Mouse (Mus musculus) left cerebral cortex, postnatal 25 days (tissue): ENCODE results near the gene Plekhg3. TPM values are rescaled to one million over a fixed set of nuclear protein-coding genes. Genes with fewer than 3 reads are reported as not detected.

Experiments used
- DNase-seq, 2 experiments: peaks; one replicate each; pipeline ENCODE4 v3.0.0; 2022; ENCODE audit warnings: low spot score in 2 of 2, mixed read lengths in 1 of 2
- intact Hi-C: fragments of 180-260 bp; cut with DNase I; formaldehyde crosslinking; loops from one replicate; pipeline ENCODE4 v1.15.1; 2025
- total RNA-seq, 2 experiments: library from RNA; stranded (reverse); gene quantifications; 2 replicates each; pipeline ENCODE4 v1.2.3; 2021

The Plekhg3 gene
- total RNA-seq: 10 to 100 TPM; 11.4 to 11.9 TPM

DNA sequence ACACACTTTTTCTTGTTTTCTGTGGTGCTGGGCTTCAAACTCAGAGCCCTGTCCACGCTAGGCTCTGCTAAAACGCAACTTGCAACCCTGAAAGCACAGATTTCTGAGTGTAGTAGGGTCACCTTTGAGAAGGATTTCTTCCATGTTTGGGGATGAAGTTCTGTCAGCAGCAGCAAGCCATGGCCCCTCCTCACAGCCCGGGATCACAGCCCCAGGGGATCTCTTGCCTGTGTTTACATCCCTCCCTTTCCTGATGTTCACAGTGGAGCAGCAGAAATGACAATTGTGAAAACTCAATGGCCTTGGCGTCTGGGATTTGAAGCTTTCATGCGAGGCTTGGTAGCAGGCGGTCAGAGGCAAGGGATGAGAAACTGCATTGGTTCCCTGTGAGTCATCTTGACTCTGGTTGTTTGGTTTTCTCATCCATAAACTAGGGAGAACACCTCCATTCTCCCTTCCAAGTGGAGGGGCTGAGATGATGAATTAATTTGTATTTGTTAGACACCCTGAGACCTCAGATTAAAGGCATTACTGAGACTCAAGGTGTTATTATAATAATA lies at the start of gene Plekhg3:
Plekhg3 (plus strand) TSS at position 312 of the 560 bp plus-strand sequence.
- intact Hi-C loops: no loop called here
- no peak for DNase-seq

DNA sequence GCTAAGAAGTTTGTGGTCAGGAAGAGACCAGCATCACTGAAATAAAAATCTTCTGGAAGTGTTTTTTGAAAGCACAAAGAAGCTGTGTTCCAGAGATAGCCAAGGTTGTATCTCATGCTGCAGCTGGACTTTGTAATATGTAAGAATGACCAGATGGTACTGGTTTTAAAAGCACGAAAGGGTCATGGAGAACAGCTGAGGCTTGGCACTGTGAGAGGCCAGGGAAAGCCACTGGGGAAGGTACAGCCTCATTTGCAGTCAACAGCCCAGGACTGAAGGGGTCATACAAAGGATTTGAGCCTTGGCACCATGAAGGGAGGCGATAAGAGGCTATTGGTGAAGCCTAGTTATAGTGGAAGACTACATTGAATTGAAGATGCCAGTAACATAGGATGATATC lies 48.2 kb upstream of the Plekhg3 start:
- intact Hi-C loops: no loop called here
- no peak for DNase-seq

DNA sequence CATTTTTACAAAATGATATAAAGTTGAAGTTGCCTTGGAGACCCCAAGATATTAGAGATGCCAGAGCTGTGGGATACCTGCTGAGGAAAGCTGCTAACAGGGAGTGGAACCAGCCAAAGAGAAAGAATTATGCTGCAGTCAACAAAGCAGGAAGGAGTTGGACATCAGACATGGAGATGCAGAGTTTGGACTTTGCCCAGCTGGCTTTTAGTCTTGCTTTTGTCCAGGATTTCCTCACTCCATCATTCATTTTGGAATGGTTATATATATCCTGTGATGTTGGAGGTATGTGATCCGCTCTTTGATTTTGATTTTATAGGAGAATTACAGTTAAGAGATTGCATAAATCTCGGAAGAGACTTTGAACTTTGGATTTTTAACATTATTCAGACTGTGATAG lies 47.7 kb upstream of the Plekhg3 start:
- no peak for DNase-seq
- intact Hi-C loops: no loop called here

DNA sequence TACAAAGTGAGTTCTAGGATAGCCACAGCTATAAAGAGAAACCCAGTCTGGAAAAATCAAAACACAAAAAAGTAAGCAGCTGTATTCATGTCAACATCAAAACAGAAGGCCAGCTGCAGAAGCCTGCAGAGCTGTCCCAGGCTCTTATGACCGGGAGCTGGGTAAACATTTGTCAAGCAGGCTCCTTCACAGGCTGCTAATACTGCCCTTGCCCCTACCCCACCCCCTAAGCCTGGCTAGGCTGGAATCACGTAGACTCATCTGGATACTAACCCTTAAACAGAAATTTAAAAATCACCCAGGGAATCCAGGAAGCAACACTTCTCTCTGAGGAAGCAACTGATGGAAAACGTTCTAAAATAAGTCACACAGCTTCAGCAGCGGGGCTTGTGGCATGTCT lies 45.8 kb upstream of the Plekhg3 start:
- intact Hi-C loops: no loop called here
- no peak for DNase-seq

- intact Hi-C loops: no loop called here
- no peak for DNase-seq
These were observed 45.3 kb upstream of the Plekhg3 start for GRCm38 (mm10) chr12:76485381-76485780.

DNA sequence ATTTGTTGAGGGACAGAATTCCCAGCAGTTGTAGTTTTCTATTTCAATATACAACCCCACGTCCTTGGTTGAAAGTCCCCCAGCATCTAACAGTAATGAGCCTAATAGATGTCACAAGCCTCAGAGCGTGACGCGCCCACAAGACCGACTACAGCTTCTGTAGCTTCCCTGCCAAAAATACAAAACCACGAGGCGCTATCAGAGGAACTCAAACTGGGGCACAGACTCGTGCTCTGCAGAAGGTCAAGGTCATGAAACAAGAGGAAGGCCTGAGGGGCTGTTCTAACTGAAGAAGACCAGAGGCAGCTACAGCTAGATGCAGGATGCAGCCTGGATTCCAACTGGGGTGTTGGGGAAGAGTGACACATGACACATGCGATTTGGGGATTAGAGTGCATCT lies 43.7 kb upstream of the Plekhg3 start:
- intact Hi-C loops: no loop called here
- no peak for DNase-seq

- DNase-seq: no peak
- intact Hi-C loops: no loop called here
These were observed 39.9 kb upstream of the Plekhg3 start for GRCm38 (mm10) chr12:76490798-76491197.

DNA sequence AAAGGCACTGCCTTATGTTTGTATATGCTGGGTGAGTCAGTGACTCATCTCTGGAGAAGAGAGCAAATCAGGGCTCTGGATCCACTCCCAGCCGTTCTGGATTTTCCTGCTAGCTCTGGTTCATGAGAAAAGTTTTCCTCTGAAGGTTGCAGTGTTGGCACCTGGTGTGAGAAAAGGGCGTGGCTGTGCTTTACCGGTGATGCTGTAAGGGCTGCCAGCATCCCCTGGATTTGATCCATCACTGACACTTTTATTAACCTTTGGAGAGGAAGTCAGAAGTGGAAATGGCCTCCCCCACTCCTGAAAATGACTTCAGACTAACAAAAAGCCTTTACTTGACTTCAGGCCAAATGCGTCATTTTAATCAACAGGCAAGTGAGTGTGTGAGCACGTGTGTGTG lies 37.2 kb upstream of the Plekhg3 start:
- DNase-seq: peak in 1 of 2 experiments; percentile 80
- intact Hi-C loops: no loop called here

DNA sequence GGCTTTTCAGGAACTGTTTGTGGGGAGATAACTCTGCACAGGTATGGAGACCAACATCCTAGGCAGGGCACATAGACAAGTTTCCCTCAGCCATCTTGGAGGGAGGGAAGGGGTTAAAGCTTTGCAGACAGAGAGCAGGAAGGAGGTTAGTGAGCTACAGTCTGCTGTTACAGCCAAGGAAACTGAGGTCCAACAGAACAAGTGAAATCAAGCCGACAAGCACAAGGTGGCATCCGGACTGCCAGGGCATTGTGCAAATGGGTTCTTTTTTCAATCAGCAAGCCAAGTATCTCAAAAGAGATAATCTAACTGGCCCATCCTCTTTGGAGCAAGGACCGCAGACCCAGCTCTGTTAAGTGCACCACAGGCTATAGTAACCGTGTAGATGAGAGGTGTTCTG lies 35.3 kb upstream of the Plekhg3 start:
- no peak for DNase-seq
- intact Hi-C loops: no loop called here

DNA sequence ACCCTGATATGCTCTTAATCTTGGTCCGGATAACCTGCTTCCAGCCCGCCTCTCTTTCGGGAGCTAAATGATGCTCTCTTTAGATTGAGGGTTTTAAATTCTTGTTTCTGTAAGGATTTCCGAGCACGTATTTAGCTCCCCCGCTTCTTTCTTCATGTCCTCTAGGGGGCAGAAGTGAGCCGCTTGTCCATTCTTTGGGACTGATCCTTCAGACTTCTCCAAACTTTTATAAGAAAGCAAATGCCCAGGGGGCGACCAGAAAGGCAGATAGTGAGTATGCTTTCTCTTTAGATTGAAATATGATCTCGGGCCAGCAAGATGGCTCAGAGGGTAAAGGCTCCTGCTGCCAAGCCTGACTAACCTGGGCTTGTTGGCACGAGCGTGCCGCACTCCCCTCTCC lies 34.4 kb upstream of the Plekhg3 start:
- intact Hi-C loops: loop anchor here (1.0 kb wide), 1 partner anchor 100 kb away; no protein-coding TSS in a partner anchor
- DNase-seq: peak; percentile 31 to 60

DNA sequence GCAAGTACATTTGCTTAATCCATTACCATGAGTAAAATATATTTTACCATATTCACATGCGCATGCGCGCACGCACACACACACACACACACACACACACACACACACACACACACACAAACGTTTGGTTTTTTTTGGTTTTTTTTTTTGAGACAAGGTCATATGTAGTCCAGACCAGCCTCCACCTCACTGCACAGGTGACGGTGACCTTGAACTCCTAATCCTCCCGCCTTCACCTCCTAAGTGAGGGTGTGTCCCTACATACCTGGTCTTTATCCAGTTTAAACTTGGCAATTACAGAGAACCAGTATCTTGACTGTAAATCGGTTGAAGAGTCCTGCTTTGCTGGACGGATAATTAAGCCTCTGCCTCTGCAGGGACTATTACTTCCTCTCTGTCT lies 31.4 kb upstream of the Plekhg3 start:
- intact Hi-C loops: no loop called here
- DNase-seq: no peak

DNA sequence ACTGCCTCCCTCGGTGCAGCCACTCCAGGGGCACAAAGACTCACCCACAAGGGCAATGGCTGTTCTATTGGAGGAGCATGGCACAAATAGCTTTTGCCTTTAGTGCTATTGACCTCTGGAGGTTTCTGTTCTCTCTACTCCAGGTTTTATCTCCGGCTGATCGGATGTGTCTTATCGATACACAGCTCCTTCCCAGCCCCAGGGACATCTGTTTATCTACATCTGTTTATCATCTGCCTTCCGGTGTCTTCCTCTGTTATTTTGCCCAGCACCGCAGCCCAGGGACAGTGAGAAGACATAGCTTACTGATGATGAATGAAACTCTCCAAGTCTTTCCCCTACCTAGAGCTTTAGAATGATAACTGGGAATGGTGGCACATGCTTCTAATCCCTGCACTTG lies 30.6 kb upstream of the Plekhg3 start:
- intact Hi-C loops: no loop called here

DNA sequence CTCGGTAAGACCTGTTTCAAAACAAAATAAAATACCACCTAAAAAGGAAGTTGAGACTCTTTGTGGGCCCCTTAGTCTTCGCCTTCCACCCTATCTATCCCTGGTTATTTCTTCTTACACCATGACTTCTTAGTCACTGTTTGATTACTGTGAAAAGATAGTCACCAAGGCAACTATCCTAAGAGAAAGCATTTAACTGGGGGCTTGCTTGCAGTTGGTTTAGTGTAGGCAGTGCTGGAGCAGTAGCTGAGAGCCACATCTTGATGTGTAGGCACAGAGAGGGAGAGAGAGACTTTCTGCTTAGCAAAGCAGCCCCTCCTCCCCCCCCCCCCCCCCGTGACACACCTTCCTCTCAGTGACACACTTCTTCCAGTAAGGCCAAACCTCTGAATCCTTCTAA lies 29.8 kb upstream of the Plekhg3 start:
- peak in 1 of 2 experiments; percentile 63 for DNase-seq
- intact Hi-C loops: no loop called here

More for the DNA sequence above, 30.6 kb upstream of the Plekhg3 start:
- no peak for DNase-seq

GRCm38 (mm10) chr12:76502981-76503380 lies 27.7 kb upstream of the Plekhg3 start:
- intact Hi-C loops: no loop called here
- DNase-seq: no peak

DNA sequence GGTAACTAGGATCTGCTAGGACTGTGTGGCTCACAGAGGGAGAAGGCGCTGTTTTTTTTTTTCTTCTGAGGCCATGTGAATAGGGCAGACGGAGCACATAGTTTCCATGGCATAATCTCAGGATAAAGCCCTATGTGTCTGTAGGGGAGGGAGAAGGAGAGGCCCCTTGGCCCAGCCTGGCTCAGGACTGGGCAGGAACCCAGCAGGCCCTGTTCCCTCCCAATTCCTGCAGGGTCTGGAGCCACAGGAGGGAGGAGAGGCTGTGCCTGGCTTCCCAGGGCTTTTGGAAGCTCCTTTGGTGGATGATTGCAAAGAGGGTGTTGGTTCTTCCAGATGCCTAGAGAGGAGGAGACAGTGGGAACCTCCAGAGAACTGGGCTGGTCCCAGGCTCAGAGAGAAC lies 24.2 kb upstream of the Plekhg3 start:
- intact Hi-C loops: no loop called here
- no peak for DNase-seq

GRCm38 (mm10) chr12:76507791-76508190 lies 22.9 kb upstream of the Plekhg3 start:
- DNase-seq: peak in 1 of 2 experiments; percentile 17
- intact Hi-C loops: no loop called here

DNA sequence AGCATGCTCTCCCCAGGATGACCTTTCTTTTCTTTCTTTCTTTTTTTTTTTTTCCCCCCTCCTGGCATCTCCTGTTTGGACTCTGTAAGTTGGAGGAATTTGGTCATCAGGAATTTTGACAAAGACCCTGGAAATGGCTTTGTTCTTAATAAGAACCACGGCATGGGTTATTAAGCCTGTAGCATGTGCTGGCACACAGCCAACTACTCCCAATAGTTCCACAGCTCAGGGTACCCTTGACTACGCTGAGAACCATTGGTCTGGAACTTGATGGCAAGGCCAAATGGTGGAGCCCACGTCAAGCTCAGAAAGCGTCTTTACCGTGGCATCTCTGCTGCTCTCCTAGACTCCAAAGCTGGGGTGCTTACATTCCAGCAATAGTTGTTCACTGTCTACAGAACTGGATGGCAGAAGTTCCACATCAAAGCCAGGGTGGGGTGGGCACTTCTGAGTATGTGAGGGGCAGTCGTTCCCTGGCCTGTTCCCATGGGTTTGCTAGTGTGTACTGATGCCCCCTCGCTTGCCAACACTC lies 21.7 kb upstream of the Plekhg3 start:
- intact Hi-C loops: no loop called here
- DNase-seq: no peak

GRCm38 (mm10) chr12:76512731-76513130 lies 18.0 kb upstream of the Plekhg3 start:
- intact Hi-C loops: no loop called here
- DNase-seq: no peak

DNA sequence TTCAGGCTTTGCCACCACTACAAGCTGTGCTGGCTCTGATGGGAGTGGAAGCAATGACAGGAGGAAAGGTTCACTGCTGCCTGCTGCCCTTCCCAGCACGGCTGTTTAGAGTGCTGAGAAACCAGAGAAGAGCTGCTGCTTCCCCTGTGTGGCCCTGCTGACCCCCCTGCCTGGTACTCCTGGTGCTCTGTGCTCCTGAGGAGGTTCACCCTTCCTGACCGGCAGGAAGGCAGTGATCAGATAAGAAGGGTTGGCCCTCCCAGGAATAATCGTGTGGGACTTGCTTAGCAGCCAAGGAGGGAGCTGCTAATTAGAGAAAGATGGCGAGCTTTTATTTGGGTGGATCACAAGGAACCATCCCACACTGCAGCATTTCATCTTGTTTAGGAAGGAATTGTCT lies 15.8 kb upstream of the Plekhg3 start:
- DNase-seq: no peak
- intact Hi-C loops: no loop called here

DNA sequence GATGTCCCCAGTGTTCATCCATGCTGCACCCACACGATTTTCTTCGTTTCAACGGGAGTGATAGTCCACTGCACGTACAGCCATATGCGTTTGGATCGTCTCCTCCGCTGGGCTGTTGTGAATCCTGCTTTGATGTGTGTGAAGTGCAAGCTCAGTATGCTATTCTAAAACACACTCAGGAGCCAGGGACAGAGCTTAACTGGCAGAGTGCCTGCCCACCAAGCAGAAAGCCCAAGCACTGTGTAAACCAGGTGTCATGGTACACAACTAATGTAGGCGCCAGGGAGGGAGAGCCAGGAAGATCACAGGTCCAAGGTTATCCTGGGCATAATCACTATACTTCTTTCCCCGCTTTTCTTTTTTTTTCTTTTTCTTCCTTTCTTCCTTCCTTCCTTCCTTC lies 12.7 kb upstream of the Plekhg3 start:
- DNase-seq: no peak
- intact Hi-C loops: no loop called here

DNA sequence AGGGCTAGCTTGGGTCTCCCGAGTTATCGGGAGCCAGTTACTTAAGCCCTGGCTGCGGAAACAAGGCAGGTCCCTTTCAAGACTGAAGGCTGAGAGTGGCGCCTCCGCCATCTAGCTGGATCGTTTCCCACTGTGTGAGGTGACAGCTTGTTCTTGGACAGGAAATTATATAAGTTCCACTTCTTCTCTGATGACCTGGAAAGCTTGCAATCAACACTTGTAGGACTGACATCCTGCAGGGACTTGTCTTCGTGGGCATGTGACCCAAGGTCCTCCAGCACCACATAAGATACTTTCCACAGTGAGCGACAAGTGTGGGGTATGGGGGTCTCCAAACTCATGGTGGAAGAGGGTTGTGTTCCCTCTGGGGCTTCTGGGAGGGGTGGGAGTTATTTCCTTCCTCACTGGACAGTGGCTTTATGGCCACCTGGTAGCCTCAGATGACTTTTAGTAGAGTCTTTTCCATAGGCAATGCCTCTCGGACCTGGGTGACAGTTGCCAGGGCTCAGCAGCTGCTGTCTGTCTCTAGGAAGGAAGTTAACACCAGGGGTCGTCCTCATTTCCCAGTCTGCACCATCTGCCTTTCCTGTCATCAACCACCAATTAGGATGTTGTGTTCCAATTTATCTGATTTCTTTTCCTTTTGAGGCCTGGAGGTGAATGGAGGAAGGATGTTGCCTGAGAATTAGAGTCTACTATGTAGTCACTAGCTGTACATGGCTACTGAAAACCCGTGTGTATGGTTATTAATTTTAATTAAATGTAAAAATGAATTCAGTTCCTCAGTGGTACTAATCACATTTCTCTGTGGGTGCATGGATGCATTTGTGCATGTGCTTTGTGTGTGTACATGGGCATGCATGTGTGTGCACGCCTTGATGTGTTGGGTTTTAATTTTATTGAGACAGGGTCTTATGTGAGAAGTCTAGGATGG lies 11.5 kb upstream of the Plekhg3 start:
- intact Hi-C loops: no loop called here
- no peak for DNase-seq
